Mouse (Mus musculus): ENCODE data around the gene Tsnax. TPM values are rescaled to one million over a fixed set of nuclear protein-coding genes. Genes with fewer than 3 reads are reported as not detected.

The Tsnax gene
- polyA plus RNA-seq, 1 experiment from 2014 or later = 159 TPM

DNA sequence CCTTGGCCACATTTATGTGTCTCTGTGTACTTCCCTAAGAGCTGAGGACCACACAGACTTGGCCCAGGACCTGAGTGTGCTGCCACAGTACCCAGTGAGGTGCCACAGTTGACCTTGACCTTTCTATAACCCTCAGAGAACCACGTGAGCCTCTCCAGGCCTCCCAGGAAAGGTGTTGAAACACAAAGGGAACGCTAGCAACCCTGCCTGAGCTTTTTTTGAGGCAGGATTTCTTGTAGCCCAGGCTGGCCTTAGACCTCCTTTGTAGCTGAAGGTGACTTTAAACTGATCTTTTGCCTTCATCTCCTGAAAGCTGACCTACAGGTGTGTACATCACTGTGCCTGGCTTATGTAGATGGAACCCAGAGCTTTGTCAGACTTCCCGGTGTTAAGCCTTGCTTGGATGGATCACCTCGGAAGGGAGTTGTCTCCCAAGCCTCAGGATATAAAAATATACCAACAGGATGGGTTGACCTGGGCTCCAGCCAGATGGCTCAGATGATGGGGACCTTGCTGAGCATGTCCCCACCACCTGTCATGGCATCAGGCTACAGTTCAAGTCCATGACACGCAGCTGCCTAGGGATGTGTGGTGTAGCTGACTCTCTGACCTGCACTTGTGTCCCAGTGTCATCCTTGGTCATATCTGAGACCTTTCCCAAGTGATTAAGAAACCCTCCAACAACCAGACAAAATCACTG lies 36.4 kb downstream of the Tsnax start:
- Histone ChIP-seq H3K27ac (replicated peaks) (no peak overlapping the region), H3K9me3 (no peaks in the 10 kb centered on the region), H3K4me2 (replicated peaks) (no peak overlapping the region), H3K36me3 (no peaks in the 10 kb centered on the region), H3K9ac (replicated peaks) (no peak overlapping the region), H3K4me1 (peaks cover 10% of the 10 kb centered on the region), H3K4me3 (no peak overlapping the region), H3K27me3 (peaks cover 16% of the 10 kb centered on the region)
- ATAC-seq (replicated peaks) = no peak
- 68% methylated on average over 5 of the region's 5 CpGs for WGBS

- 84% methylated on average over 6 of the region's 6 CpGs for WGBS
- Histone ChIP-seq H3K4me3 (no peak overlapping the region), H3K9ac (replicated peaks) (no peak overlapping the region), H3K27me3 (peaks cover 22% of the 10 kb centered on the region), H3K4me2 (replicated peaks) (no peak overlapping the region), H3K9me3 (no peaks in the 10 kb centered on the region), H3K4me1 (peaks cover 16% of the 10 kb centered on the region), H3K27ac (replicated peaks) (no peak overlapping the region), H3K36me3 (no peaks in the 10 kb centered on the region)
- ATAC-seq (replicated peaks) = no peak
Observed at GRCm38 (mm10) chr8:125049826-125050225, 37.0 kb downstream of the Tsnax start.

GRCm38 (mm10) chr8:125052026-125052425 lies 39.2 kb downstream of the Tsnax start:
- Histone ChIP-seq H3K4me3 (no peak overlapping the region), H3K36me3 (no peaks in the 10 kb centered on the region), H3K27ac (replicated peaks) (no peak overlapping the region), H3K27me3 (peaks cover 32% of the 10 kb centered on the region), H3K9me3 (no peaks in the 10 kb centered on the region), H3K4me1 (peaks cover 17% of the 10 kb centered on the region), H3K4me2 (replicated peaks) (no peak overlapping the region), H3K9ac (replicated peaks) (no peak overlapping the region)
- no peak for ATAC-seq (replicated peaks)
- 37% methylated on average over 2 of the region's 2 CpGs for WGBS

DNA sequence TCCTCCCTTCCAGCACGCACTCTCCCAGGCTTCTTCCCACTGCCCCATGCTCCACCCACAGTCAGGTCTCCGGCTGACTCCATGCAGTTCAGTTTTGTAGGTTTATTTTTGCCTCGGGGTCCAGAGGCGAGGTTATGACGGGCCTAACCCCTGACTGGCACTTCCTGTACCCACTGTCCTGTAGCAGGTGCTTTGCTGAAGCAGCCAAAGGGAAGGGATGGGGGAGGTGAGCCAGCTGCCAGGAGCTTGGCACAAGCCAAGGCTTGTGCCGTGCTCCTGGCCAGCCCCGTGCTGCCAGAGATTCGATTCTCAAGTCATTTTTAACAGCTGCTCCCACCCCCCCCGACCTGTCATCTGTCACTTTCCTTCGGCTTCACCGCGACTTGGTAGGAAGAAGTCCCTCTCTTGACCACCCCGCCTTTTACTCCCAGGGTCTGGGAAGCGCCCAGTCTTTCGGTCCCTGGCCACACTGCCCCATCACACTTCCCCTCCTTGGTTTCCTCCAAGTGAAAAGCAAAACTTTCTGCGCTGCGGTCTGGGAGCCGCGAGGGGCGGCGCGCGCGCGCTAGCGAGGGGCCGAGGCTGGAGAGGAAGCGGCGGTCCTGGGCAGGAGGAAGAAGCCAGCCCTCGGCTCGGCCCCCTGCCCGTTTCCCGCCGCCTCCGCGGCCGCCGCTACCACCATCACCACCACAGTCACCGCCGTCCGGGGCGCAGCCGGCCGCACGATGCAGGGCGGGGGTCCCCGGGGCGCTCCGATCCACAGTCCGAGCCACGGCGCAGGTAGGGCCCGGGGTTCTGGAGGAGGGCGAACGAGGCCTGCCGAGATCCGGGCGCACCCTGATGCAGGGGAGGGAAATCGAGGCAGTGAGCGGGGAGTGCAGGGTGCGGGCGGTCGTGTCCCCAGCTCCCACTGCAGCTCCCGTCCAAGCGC lies 41.0 kb downstream of the Tsnax start, which contains the start of gene Disc1:
Gene Disc1 (plus strand): TSS at position 691 of the 931 bp plus-strand sequence.
- Histone ChIP-seq H3K4me3 (peak within 1 kb of the TSS; percentile 64), H3K4me2 (replicated peaks) (peak within 1 kb of the TSS; percentile 97), H3K9me3 (no peaks in the 10 kb centered on the region), H3K9ac (replicated peaks) (peak within 1 kb of the TSS; percentile 59), H3K4me1 (peaks cover 17% of the 10 kb centered on the region), H3K27ac (replicated peaks) (peak within 1 kb of the TSS; percentile 48), H3K27me3 (peaks cover 32% of the 10 kb centered on the region), H3K36me3 (no peaks in the 10 kb centered on the region)
- WGBS = 1% methylated on average over 65 of the region's 65 CpGs
- ATAC-seq (replicated peaks) = peak; percentile 32; the same call in 1 of the 2 replicates

GRCm38 (mm10) chr8:125054436-125054810 lies 41.6 kb downstream of the Tsnax start:
- 0 out of 2 replicates have a peak, but pooled peaks have one; percentile 48 for ATAC-seq (replicated peaks)
- WGBS = under 1% methylated on average over 38 of the region's 38 CpGs
- Histone ChIP-seq H3K9me3 (no peaks in the 10 kb centered on the region), H3K4me1 (peaks cover 17% of the 10 kb centered on the region), H3K27ac (replicated peaks) (peak overlapping the region; percentile 48), H3K4me3 (peak overlapping the region; percentile 64), H3K27me3 (peaks cover 32% of the 10 kb centered on the region), H3K4me2 (replicated peaks) (peak overlapping the region; percentile 97), H3K9ac (replicated peaks) (peak overlapping the region; percentile 59), H3K36me3 (no peaks in the 10 kb centered on the region)

GRCm38 (mm10) chr8:125060904-125061303 lies 48.1 kb downstream of the Tsnax start:
- 84% methylated on average over 8 of the region's 8 CpGs for WGBS
- no peak for ATAC-seq (replicated peaks)

DNA sequence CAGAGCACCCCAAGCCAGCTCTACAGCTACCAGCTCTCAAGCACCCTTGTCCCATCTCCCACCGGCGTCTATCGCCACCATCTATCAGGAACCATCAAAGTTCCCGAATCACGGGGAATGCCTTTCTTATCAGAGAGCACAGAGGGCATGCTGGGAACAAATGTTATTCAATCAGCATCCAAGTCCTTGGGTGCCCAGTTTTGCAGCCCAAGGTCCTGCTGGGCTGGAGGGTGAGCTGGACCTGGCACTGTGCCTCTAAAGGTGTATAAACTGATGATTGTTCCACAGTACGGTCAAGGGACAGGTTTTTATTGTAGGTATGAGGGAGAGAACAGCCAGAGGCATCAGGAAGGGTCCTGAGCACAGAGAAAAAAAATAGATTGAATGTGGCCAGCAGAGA lies 52.8 kb downstream of the Tsnax start:
- Histone ChIP-seq H3K9me3 (no peaks in the 10 kb centered on the region), H3K36me3 (no peaks in the 10 kb centered on the region), H3K4me3 (no peak overlapping the region), H3K9ac (replicated peaks) (no peak overlapping the region), H3K27ac (replicated peaks) (no peak overlapping the region), H3K4me1 (peaks cover 14% of the 10 kb centered on the region; the same call in 1 of the 2 replicates), H3K4me2 (replicated peaks) (no peak overlapping the region), H3K27me3 (no peaks in the 10 kb centered on the region)
- 85% methylated on average over 6 of the region's 6 CpGs for WGBS
- ATAC-seq (replicated peaks) = no peak

More at GRCm38 (mm10) chr8:125060904-125061303, 48.1 kb downstream of the Tsnax start:
- Histone ChIP-seq H3K36me3 (no peaks in the 10 kb centered on the region), H3K27ac (replicated peaks) (no peak overlapping the region), H3K4me2 (replicated peaks) (no peak overlapping the region), H3K9ac (replicated peaks) (no peak overlapping the region), H3K27me3 (no peaks in the 10 kb centered on the region), H3K4me3 (no peak overlapping the region), H3K9me3 (no peaks in the 10 kb centered on the region), H3K4me1 (no peaks in the 10 kb centered on the region)

DNA sequence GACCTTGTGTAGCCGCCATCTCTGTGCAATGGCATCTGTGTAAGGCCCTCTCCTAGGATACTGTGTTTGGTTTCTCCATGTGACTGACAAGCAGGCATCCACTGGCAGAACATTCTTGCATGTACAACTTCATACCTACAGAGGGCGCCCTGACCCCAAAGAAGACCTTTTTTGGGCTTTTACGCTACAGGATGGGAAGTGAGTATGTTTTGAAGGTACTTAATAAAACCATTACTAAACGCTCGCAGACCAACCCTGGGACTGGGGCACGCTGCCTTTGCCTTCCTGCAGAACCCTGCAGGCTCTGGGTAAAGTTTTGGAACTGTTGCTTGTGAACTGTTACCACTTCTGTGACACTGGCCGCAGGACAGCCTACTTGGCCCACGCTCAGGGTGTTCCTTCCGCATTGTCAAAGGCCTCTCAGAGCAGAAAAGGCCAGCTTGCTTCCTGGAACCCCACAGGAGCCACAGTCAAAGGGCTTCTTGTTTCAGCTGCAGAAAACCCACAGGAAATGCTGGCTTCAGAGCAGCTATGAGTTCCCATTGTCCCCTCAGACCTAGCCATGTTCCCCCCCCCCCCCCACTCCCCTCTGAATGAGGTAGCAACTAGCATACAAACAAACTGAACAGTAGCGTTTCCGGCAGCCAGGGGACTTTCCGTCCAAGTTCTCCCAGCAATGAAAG lies 54.3 kb downstream of the Tsnax start:
- Histone ChIP-seq H3K27me3 (no peaks in the 10 kb centered on the region), H3K9me3 (no peaks in the 10 kb centered on the region), H3K4me3 (no peak overlapping the region), H3K4me1 (peaks cover 14% of the 10 kb centered on the region; the same call in 1 of the 2 replicates), H3K9ac (replicated peaks) (no peak overlapping the region), H3K36me3 (no peaks in the 10 kb centered on the region), H3K27ac (replicated peaks) (peak overlapping the region; percentile 67), H3K4me2 (replicated peaks) (no peak overlapping the region)
- 32% methylated on average over 12 of the region's 12 CpGs for WGBS
- ATAC-seq (replicated peaks) = peak; percentile 72

- H3K36me3 ChIP-seq = no peaks in the 10 kb centered on the region
- H3K27me3 ChIP-seq = no peaks in the 10 kb centered on the region
- no peak for ATAC-seq (replicated peaks)
- no peak overlapping the region for H3K4me2 ChIP-seq (replicated peaks)
- H3K9ac ChIP-seq (replicated peaks) = no peak overlapping the region
- H3K4me1 ChIP-seq = peaks cover 14% of the 10 kb centered on the region; the same call in 1 of the 2 replicates
- H3K4me3 ChIP-seq = no peak overlapping the region
- 68% methylated on average over 9 of the region's 9 CpGs for WGBS
- H3K9me3 ChIP-seq = no peaks in the 10 kb centered on the region
- peak overlapping the region; percentile 67 for H3K27ac ChIP-seq (replicated peaks)
Observed at GRCm38 (mm10) chr8:125067596-125067960, 54.8 kb downstream of the Tsnax start.

GRCm38 (mm10) chr8:125068146-125068905 lies 55.5 kb downstream of the Tsnax start:
- Histone ChIP-seq H3K27ac (replicated peaks) (peak overlapping the region; percentile 67), H3K9me3 (no peaks in the 10 kb centered on the region), H3K36me3 (no peaks in the 10 kb centered on the region), H3K27me3 (no peaks in the 10 kb centered on the region), H3K4me2 (replicated peaks) (no peak overlapping the region), H3K4me1 (peaks cover 17% of the 10 kb centered on the region; the same call in 1 of the 2 replicates), H3K4me3 (no peak overlapping the region), H3K9ac (replicated peaks) (no peak overlapping the region)
- ATAC-seq (replicated peaks) = no peak
- 79% methylated on average over 6 of the region's 6 CpGs for WGBS

GRCm38 (mm10) chr8:125069304-125069703 lies 56.5 kb downstream of the Tsnax start:
- H3K27me3 ChIP-seq = no peaks in the 10 kb centered on the region
- H3K4me1 ChIP-seq = peaks cover 17% of the 10 kb centered on the region; the same call in 1 of the 2 replicates
- no peaks in the 10 kb centered on the region for H3K9me3 ChIP-seq
- no peak overlapping the region for H3K9ac ChIP-seq (replicated peaks)
- H3K36me3 ChIP-seq = no peaks in the 10 kb centered on the region
- no peak overlapping the region for H3K27ac ChIP-seq (replicated peaks)
- ATAC-seq (replicated peaks) = no peak
- WGBS = 74% methylated on average over 7 of the region's 7 CpGs
- no peak overlapping the region for H3K4me2 ChIP-seq (replicated peaks)
- H3K4me3 ChIP-seq = no peak overlapping the region
